Mouse (Mus musculus) bone marrow, adult 2 months (tissue): ENCODE measurements around the gene Alk.

Source experiments
- CTCF ChIP-seq: fragments of 200-500 bp; IDR thresholded peaks from 2 replicates; pipeline ENCODE4 v1.5.1; 2011; ENCODE audit warnings: low read length, control low read depth; ENCODE audit not compliant: control insufficient read depth, insufficient read depth
- POLR2A ChIP-seq: fragments of 200-500 bp; IDR thresholded peaks from 2 replicates; pipeline ENCODE4 v1.6.1; 2011; ENCODE audit warnings: low read depth, mild to moderate bottlenecking, control low read depth, low read length, borderline replicate concordance; ENCODE audit not compliant: control insufficient read depth

GRCm38 (mm10) chr17:71828647-71829414 is 775.6 kb downstream of the Alk start:
- no peak for TF ChIP-seq CTCF
- TF ChIP-seq POLR2A: no peak
